20 mouse cellular contexts compared by ENCODE assay signal in the genomic region with DNA sequence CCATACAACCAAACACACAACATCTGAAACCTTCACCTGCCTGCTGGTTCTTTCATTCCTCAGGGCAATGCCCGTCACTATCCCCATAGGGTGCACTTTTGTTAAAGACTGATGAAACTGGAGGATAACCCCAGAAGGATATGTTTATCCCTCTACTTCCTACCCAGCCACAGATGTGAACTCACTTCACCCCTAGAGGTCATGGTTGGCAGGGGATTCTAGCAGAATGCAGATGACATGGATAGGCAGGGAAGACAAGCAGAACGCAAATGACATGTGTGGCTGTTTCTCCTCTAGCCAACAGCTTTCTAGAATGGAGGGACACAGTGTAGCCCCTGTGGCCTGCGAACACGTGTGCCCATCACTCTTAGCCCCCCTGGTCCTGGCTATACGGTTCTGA. TPM values are rescaled to one million over a fixed set of nuclear protein-coding genes. Genes with fewer than 3 reads are reported as not detected.
A peak's percentile ranks its signal among the peaks of the same experiment; 100 is the strongest.
DNase-seq lines count a peak whose midpoint lies in the region; ATAC-seq and TF ChIP-seq lines count a peak whose summit lies in the region.
"Had no signal": no experiment of that assay in that cellular context is flagged by ENCODE, and none has a peak within 500 bp of the region (broad histone marks: within the 10 kb centered on the region; RNA-seq: fewer than 3 reads in every experiment).

No protein-coding gene starts in this region.

- H3K4me3 ChIP-seq in intestine, postnatal 0 days (ENCODE audit: low read depth, low read length), result no peak overlapping the region
- H3K4me3 ChIP-seq in intestine, embryonic 15.5 days (replicated peaks), result no peak overlapping the region
- no peak overlapping the region for H3K4me3 ChIP-seq in thymus, adult 2 months (ENCODE audit: control insufficient read depth, insufficient read depth, low read length)
- no peak overlapping the region for H3K4me3 ChIP-seq in stomach, postnatal 0 days (ENCODE audit: low read depth, low read length)
- H3K4me3 ChIP-seq: forebrain, embryonic 12.5 days; liver, embryonic 13.5 days had no signal

- no peaks in the 10 kb centered on the region for H3K36me3 ChIP-seq in intestine, postnatal 0 days (ENCODE audit: control insufficient read depth, insufficient read depth)
- H3K36me3 ChIP-seq in intestine, embryonic 15.5 days, result no peaks in the 10 kb centered on the region
- H3K36me3 ChIP-seq in thymus, adult 2 months (ENCODE audit: control insufficient read depth, insufficient read depth, low read length), result no peaks in the 10 kb centered on the region
- no peaks in the 10 kb centered on the region for H3K36me3 ChIP-seq in stomach, postnatal 0 days (ENCODE audit: control insufficient read depth, insufficient read depth, low read length)
- H3K36me3 ChIP-seq: forebrain, embryonic 12.5 days; liver, embryonic 13.5 days had no signal

- no peak for ATAC-seq in intestine, postnatal 0 days
- no peak for ATAC-seq in intestine, embryonic 15.5 days
- no peak for ATAC-seq in stomach, postnatal 0 days (ENCODE audit: low FRiP score, low TSS enrichment)
- ATAC-seq: activated CD4-positive, CD25-positive, alpha-beta regulatory T cell, adult 4 months; Patski had no signal

- no peak overlapping the region for H3K9ac ChIP-seq in intestine, postnatal 0 days (ENCODE audit: low read depth, low read length)
- H3K9ac ChIP-seq in intestine, embryonic 15.5 days, result no peak overlapping the region
- no peak overlapping the region for H3K9ac ChIP-seq in stomach, postnatal 0 days (ENCODE audit: low read length)
- H3K9ac ChIP-seq: forebrain, embryonic 12.5 days; hindbrain, embryonic 14.5 days; liver, embryonic 13.5 days had no signal

- no peak for TF ChIP-seq EP300 in stomach, postnatal 0 days (optimal IDR thresholded peaks at IDR 0.05)

- no peak overlapping the region for H3K4me2 ChIP-seq in intestine, postnatal 0 days (replicated peaks; ENCODE audit: low read depth)
- no peak overlapping the region for H3K4me2 ChIP-seq in intestine, embryonic 15.5 days (replicated peaks)
- no peak overlapping the region for H3K4me2 ChIP-seq in stomach, postnatal 0 days (replicated peaks; ENCODE audit: low read depth)
- H3K4me2 ChIP-seq: forebrain, embryonic 12.5 days; hindbrain, embryonic 14.5 days; liver, embryonic 13.5 days had no signal

- no peaks in the 10 kb centered on the region for H3K4me1 ChIP-seq in intestine, postnatal 0 days (replicated peaks; ENCODE audit: control insufficient read depth, insufficient read depth, low read length)
- H3K4me1 ChIP-seq in intestine, embryonic 15.5 days (replicated peaks), result no peaks in the 10 kb centered on the region
- H3K4me1 ChIP-seq in thymus, adult 2 months (replicated peaks; ENCODE audit: control insufficient read depth, insufficient read depth, low read length), result peaks cover 10% of the 10 kb centered on the region
- H3K4me1 ChIP-seq in stomach, postnatal 0 days (replicated peaks; ENCODE audit: control insufficient read depth, insufficient read depth), result no peaks in the 10 kb centered on the region

- no peaks in the 10 kb centered on the region for H3K9me3 ChIP-seq in intestine, postnatal 0 days (ENCODE audit: control insufficient read depth)
- H3K9me3 ChIP-seq in intestine, embryonic 15.5 days, result no peaks in the 10 kb centered on the region
- H3K9me3 ChIP-seq in stomach, postnatal 0 days (ENCODE audit: control insufficient read depth, low read length), result no peaks in the 10 kb centered on the region
- H3K9me3 ChIP-seq: forebrain, embryonic 12.5 days; liver, embryonic 13.5 days had no signal

- TF ChIP-seq POLR2A in thymus, adult 2 months (IDR thresholded peaks at IDR 0.05; ENCODE audit: control insufficient read depth, extremely low read depth, insufficient read depth, low read length, poor library complexity), result no peak

- 64% methylated on average over 5 of the region's 5 CpGs for WGBS in intestine, postnatal 0 days
- WGBS in intestine, embryonic 15.5 days, result 53% methylated on average over 5 of the region's 5 CpGs
- WGBS in thymus, adult 2 months, result 67% methylated on average over 5 of the region's 5 CpGs
- 62% methylated on average over 5 of the region's 5 CpGs for WGBS in stomach, postnatal 0 days

- H3K27me3 ChIP-seq in intestine, postnatal 0 days (replicated peaks; ENCODE audit: control insufficient read depth, insufficient read depth, low read length), result 0 out of 2 replicates have a peak, but pooled peaks cover 4% of the 10 kb centered on the region
- H3K27me3 ChIP-seq in intestine, embryonic 15.5 days (replicated peaks), result peaks cover 3% of the 10 kb centered on the region; the same call in 1 of the 2 replicates
- no peaks in the 10 kb centered on the region for H3K27me3 ChIP-seq in thymus, adult 2 months (ENCODE audit: control insufficient read depth, insufficient read depth, low read length)
- H3K27me3 ChIP-seq in stomach, postnatal 0 days (ENCODE audit: control insufficient read depth, insufficient read depth, low read length), result 0 out of 2 replicates have a peak, but pooled peaks cover 2% of the 10 kb centered on the region

- TF ChIP-seq CTCF in intestine, postnatal 0 days (IDR thresholded peaks at IDR 0.05; ENCODE audit: low read depth), result 0 out of 2 replicates have a peak, but pooled peaks have one; percentile 3
- no peak for TF ChIP-seq CTCF in thymus, adult 2 months (IDR thresholded peaks at IDR 0.05; ENCODE audit: borderline replicate concordance, control insufficient read depth, extremely low read depth, insufficient read depth, low read length, poor library complexity)
- 0 out of 2 replicates have a peak, but pooled peaks have one; percentile 12 for TF ChIP-seq CTCF in stomach, postnatal 0 days (IDR thresholded peaks at IDR 0.05; ENCODE audit: low read depth)

- no peak overlapping the region for H3K27ac ChIP-seq in intestine, postnatal 0 days (ENCODE audit: low read depth, low read length)
- no peak overlapping the region for H3K27ac ChIP-seq in intestine, embryonic 15.5 days
- peak overlapping the region; percentile 1; the same call in 1 of the 2 replicates for H3K27ac ChIP-seq in thymus, adult 2 months (ENCODE audit: control insufficient read depth, insufficient read depth, low read length)
- no peak overlapping the region for H3K27ac ChIP-seq in stomach, postnatal 0 days (replicated peaks)
- H3K27ac ChIP-seq: forebrain, embryonic 12.5 days; hindbrain, embryonic 14.5 days; liver, embryonic 13.5 days had no signal

- DNase-seq in thymus, adult 2 months, result peak; percentile 58
- DNase-seq in thymus, postnatal 4 days, result no peak
- DNase-seq in adipocyte (ENCODE audit: low spot score), result peak; percentile 13
- no peak for DNase-seq in stomach, postnatal 0 days (ENCODE audit: low spot score)
- DNase-seq in frontal cortex, postnatal 10 days (ENCODE audit: low spot score in 2 of 2), result no peak
- DNase-seq in adrenal gland, postnatal 25 days, result no peak
- DNase-seq: adrenal gland, postnatal 14 days; cerebellum, adult 11 months; cerebellum, postnatal 14 days; gastrocnemius, postnatal 36 days; heart, postnatal 10 days; kidney, postnatal 36 days; liver, embryonic 13.5 days; right cerebral cortex, postnatal 4 days had no signal

RNA-seq across cellular contexts. Expression of a gene that starts 28.5 kb away (rescaled TPM):
- 5.9 and 7.6 TPM in 2 replicates for polyA plus RNA-seq in intestine, postnatal 0 days (2015; fragmentation: Nextera tagmentation; extraction: Ambion mirVana)
- 4.6 and 4.7 TPM in 2 replicates for polyA plus RNA-seq in intestine, embryonic 15.5 days (2015; fragmentation: Nextera tagmentation; extraction: Ambion mirVana)
- 62.3 and 76.8 TPM in 2 replicates for polyA plus RNA-seq in thymus, adult 2 months (2012; rRNA removed)
- 1.8 and 2.4 TPM in 2 replicates for polyA plus RNA-seq in stomach, postnatal 0 days (2015; fragmentation: Nextera tagmentation; extraction: Ambion mirVana)
- total RNA-seq in adrenal gland, postnatal 25 days (2021), result 12.2 and 14.1 TPM in 2 replicates

RNA-seq across cellular contexts. Expression of a gene that starts 47.9 kb away (rescaled TPM):
- polyA plus RNA-seq in intestine, postnatal 0 days (2015; fragmentation: Nextera tagmentation; extraction: Ambion mirVana), result 22.8 and 22.9 TPM in 2 replicates
- polyA plus RNA-seq in intestine, embryonic 15.5 days (2015; fragmentation: Nextera tagmentation; extraction: Ambion mirVana), result 21.8 and 24.6 TPM in 2 replicates
- 17.5 and 19.6 TPM in 2 replicates for polyA plus RNA-seq in thymus, adult 2 months (2012; rRNA removed)
- polyA plus RNA-seq in stomach, postnatal 0 days (2015; fragmentation: Nextera tagmentation; extraction: Ambion mirVana), result 14.7 and 15.4 TPM in 2 replicates
- 36.6 and 40.9 TPM in 2 replicates for total RNA-seq in adrenal gland, postnatal 25 days (2021)

Comparison
In these comparisons a context has a peak if more than half of its experiments do, and no peak if none do; other contexts are left out.
1. DNase-seq: peak in thymus, adult 2 months (single experiment) and adipocyte (single experiment); none in thymus, postnatal 4 days (single experiment), stomach, postnatal 0 days (single experiment), frontal cortex, postnatal 10 days (0 of 2) and adrenal gland, postnatal 25 days (single experiment).